Mouse (Mus musculus) C2C12 (cell line): ENCODE measurements at regions not wholly inside any gene's neighbourhood (a gene's known extent, or its start where the extent isn't known, plus 50 kb on each side); places are given as distances from the start of the nearest gene placed in this dataset.

Source experiments
- H3K27me3 ChIP-seq: one replicate; pipeline ENCODE4 v1.6.1; 2011; ENCODE audit not compliant: control insufficient read depth, insufficient read depth, insufficient read length
- H3K36me3 ChIP-seq: one replicate; pipeline ENCODE4 v1.6.1; 2011; ENCODE audit not compliant: control insufficient read depth, insufficient read depth
- H3K4me3 ChIP-seq: one replicate; pipeline ENCODE4 v1.5.1; 2011; ENCODE audit warnings: mild to moderate bottlenecking, control low read depth; ENCODE audit not compliant: poor library complexity, insufficient read depth, severe bottlenecking
- H3K79me2 ChIP-seq: one replicate; pipeline ENCODE4 v1.6.1; 2011; ENCODE audit not compliant: control insufficient read depth, insufficient read depth
- H3K79me3 ChIP-seq: one replicate; pipeline ENCODE4 v1.6.1; 2011; ENCODE audit warnings: low read depth, control low read depth
- H3ac ChIP-seq: one replicate; pipeline ENCODE3; 2011; ENCODE audit warnings: low read depth; ENCODE audit not compliant: control insufficient read depth, insufficient read length
- CEBPB ChIP-seq: IDR thresholded peaks from one replicate; pipeline ENCODE4 v1.6.1; 2011; ENCODE audit warnings: low read depth, mild to moderate bottlenecking, control low read depth, moderate library complexity
- CTCF ChIP-seq: IDR thresholded peaks from one replicate; pipeline ENCODE4 v1.5.1; 2011; ENCODE audit not compliant: control insufficient read depth, insufficient read depth, insufficient read length
- FOSL1 ChIP-seq: IDR thresholded peaks from one replicate; pipeline ENCODE4 v1.8.0; 2011; ENCODE audit warnings: mild to moderate bottlenecking, low read length; ENCODE audit not compliant: poor library complexity, insufficient read depth, severe bottlenecking
- MAX ChIP-seq: IDR thresholded peaks from one replicate; pipeline ENCODE4 v1.6.1; 2011; ENCODE audit warnings: mild to moderate bottlenecking, control low read depth
- MYOD1 ChIP-seq: IDR thresholded peaks from one replicate; pipeline ENCODE4 v1.6.1; 2011; ENCODE audit warnings: low read depth; ENCODE audit not compliant: control insufficient read depth, insufficient read length
- MYOG ChIP-seq: IDR thresholded peaks from one replicate; pipeline ENCODE4 v1.6.1; 2011; ENCODE audit not compliant: control insufficient read depth, insufficient read length; ENCODE audit errors: extremely low read depth
- USF1 ChIP-seq: IDR thresholded peaks from one replicate; pipeline ENCODE4 v1.6.1; 2011; ENCODE audit warnings: low read depth, mild to moderate bottlenecking, control low read depth, moderate library complexity

DNA sequence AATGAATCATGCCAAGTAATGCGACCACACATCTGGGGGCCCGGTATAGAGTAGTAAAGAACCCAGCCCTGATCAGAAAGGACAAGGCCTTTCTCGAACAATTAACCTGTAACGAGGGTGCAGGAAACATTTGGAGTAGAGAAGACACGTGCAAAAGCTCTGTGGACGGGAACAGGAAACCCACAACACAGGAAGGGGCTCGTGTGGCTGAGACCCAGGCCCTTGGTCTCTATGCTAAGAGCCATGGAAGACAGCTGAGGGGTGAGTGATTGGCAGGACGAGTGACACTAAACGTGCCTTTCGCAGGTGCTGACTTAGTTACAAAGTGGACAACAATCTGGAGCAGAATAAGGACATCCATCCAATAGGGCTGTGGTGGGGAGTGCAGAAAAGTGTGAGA, 106.3 kb downstream of the Sp3 start:
- Histone ChIP-seq H3K79me3 (no peaks in the 10 kb centered on the region), H3ac (no peak overlapping the region), H3K27me3 (no peaks in the 10 kb centered on the region), H3K4me3 (no peak overlapping the region), H3K79me2 (no peaks in the 10 kb centered on the region), H3K36me3 (no peaks in the 10 kb centered on the region)
- no peak for TF ChIP-seq USF1
- no peak for TF ChIP-seq CTCF
- no peak for TF ChIP-seq MYOD1
- no peak for TF ChIP-seq MAX
- no peak for TF ChIP-seq FOSL1
- no peak for TF ChIP-seq CEBPB
- TF ChIP-seq MYOG: no peak

DNA sequence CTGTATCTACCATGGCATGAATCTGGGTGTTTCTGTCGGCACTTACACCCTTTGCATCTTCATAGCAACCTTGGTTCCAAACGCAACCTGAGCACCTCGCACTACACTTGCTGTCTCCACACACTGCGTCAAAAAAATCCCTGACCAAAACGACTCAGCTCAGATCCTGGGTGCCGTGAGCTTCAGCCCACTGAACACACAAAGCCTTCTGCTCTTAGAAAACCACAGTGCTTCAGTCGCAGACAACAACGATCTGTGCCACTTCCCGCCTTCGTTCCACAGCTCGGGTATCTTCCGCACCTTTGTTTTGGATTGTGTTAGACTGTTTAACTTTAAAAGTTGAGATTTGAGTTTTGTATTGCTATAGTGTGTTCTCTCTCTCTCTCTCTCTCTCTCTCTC, 105.7 kb downstream of the Sp3 start:
- Histone ChIP-seq H3K4me3 (no peak overlapping the region), H3K36me3 (no peaks in the 10 kb centered on the region), H3K79me3 (no peaks in the 10 kb centered on the region), H3K27me3 (no peaks in the 10 kb centered on the region), H3K79me2 (no peaks in the 10 kb centered on the region), H3ac (no peak overlapping the region)
- TF ChIP-seq USF1 (no peak), MYOG (no peak), MAX (no peak), FOSL1 (no peak), CTCF (no peak)

- Histone ChIP-seq H3K36me3 (no peaks in the 10 kb centered on the region), H3K27me3 (no peaks in the 10 kb centered on the region), H3K79me2 (no peaks in the 10 kb centered on the region), H3ac (no peak overlapping the region), H3K79me3 (no peaks in the 10 kb centered on the region), H3K4me3 (no peak overlapping the region)
- no peak for TF ChIP-seq CTCF
- TF ChIP-seq USF1: peak; percentile 50
These were observed 104.6 kb downstream of the Sp3 start for GRCm38 (mm10) chr2:72875677-72876076.

GRCm38 (mm10) chr2:72880016-72880415, 100.2 kb downstream of the Sp3 start:
- Histone ChIP-seq H3K4me3 (no peak overlapping the region), H3K79me3 (no peaks in the 10 kb centered on the region), H3K79me2 (no peaks in the 10 kb centered on the region), H3ac (no peak overlapping the region), H3K27me3 (no peaks in the 10 kb centered on the region), H3K36me3 (no peaks in the 10 kb centered on the region)
- no peak for TF ChIP-seq MAX
- no peak for TF ChIP-seq MYOG
- TF ChIP-seq CTCF: no peak
- no peak for TF ChIP-seq MYOD1
- no peak for TF ChIP-seq USF1
- no peak for TF ChIP-seq CEBPB
- TF ChIP-seq FOSL1: no peak

DNA sequence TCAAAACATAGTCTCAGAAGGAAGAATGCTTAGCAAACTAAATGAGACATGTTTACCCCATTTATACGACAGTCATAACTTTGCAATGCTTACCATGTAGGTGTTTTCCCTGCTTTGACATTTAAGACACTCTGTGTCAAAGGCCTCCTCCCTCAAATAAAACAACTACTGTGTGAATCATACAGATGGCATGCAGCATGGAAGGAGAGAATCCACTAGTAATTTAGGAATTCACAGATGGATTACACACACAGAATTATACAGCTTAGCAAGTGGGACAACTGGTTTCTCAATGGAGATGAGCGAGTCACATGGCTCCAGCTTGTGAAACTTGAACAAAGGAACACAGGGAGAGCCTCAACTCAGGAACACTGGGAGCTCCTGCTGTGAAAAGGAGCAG, 98.7 kb downstream of the Sp3 start:
- H3ac ChIP-seq: no peak overlapping the region
- no peak for TF ChIP-seq MYOG
- TF ChIP-seq MYOD1: no peak
- TF ChIP-seq FOSL1: peak; percentile 61
- TF ChIP-seq MAX: peak; percentile 89
- TF ChIP-seq CTCF: no peak
- TF ChIP-seq CEBPB: peak; percentile 37
- TF ChIP-seq USF1: peak; percentile 88
- no peaks in the 10 kb centered on the region for H3K79me2 ChIP-seq

GRCm38 (mm10) chr2:72886250-72886649, 94.0 kb downstream of the Sp3 start:
- H3ac ChIP-seq: no peak overlapping the region
- H3K79me2 ChIP-seq: no peaks in the 10 kb centered on the region
- no peak overlapping the region for H3K4me3 ChIP-seq
- H3K79me3 ChIP-seq: no peaks in the 10 kb centered on the region
- no peaks in the 10 kb centered on the region for H3K36me3 ChIP-seq
- TF ChIP-seq USF1 (no peak), CTCF (no peak), FOSL1 (no peak), CEBPB (no peak), MYOG (no peak), MYOD1 (no peak), MAX (no peak)
- no peaks in the 10 kb centered on the region for H3K27me3 ChIP-seq

More for the DNA sequence above, 98.7 kb downstream of the Sp3 start:
- no peaks in the 10 kb centered on the region for H3K36me3 ChIP-seq
- H3K79me3 ChIP-seq: no peaks in the 10 kb centered on the region
- no peak overlapping the region for H3K4me3 ChIP-seq
- H3K27me3 ChIP-seq: no peaks in the 10 kb centered on the region
